Mouse (Mus musculus): ENCODE data around the gene Ncoa5. TPM values are rescaled to one million over a fixed set of nuclear protein-coding genes. Genes with fewer than 3 reads are reported as not detected.

Ncoa5 gene
- total RNA-seq, 2 experiments from 2014 or later: 24.6 to 26.1 TPM

DNA sequence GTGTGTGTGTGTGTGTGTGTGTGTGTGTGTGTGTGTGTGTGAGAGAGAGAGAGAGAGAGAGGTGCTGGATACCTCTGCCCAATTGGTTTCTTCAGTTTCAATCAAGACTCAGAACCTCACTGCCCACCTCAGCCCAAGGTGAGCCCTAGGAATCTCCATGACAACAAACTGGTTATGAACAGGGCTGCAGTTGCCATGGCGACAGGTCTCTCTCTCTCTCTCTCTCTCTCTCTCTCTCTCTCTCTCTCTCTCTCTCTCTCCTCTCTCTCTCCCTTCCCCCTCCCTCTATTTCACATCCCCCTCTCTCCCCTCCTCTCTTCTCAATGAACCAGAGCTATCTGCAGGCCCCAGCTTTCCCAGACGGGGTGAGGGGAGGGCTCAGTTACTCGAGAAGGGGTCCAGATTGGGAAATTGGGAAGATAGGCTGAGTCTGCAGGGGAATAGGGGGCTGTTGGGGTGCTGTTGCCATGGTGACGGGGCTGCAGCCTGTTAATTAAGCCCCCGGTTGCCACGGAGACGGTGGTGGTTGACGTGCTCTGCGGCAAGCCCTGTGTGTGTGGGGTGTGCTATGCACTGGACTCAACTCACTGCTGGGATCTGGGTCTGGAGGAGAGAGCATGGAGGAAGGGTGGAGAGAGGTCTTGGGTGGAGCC is 70.3 kb downstream of the Ncoa5 start:
- no peak for DNase-seq
- intact Hi-C loops (cut with DNase I): loop anchor here (5.0 kb wide), 1 partner anchor 148 kb away; no protein-coding TSS in a partner anchor

DNA sequence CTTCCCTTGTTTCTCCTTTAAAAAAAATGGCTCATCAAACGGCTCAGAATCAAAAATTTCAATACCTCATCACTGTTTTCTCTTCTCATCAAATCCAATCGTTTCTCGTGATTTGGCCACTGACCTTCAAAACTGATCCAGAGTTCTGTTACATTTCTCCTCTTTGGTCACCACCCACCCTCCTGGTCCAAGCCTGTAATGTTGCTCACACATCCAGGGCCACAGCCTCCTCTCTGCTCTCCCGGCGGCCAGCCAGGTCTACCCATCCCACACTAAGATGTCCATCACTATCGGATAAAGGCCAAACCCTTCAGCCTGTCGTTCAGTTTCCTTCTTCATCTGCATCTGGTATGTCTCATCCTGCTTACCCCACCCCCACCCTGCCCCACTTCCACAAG is 72.5 kb downstream of the Ncoa5 start:
- intact Hi-C loops (cut with DNase I): loop anchor here (2.0 to 5.0 kb wide), 2 partner anchors 71 to 150 kb away; no protein-coding TSS in a partner anchor

DNA sequence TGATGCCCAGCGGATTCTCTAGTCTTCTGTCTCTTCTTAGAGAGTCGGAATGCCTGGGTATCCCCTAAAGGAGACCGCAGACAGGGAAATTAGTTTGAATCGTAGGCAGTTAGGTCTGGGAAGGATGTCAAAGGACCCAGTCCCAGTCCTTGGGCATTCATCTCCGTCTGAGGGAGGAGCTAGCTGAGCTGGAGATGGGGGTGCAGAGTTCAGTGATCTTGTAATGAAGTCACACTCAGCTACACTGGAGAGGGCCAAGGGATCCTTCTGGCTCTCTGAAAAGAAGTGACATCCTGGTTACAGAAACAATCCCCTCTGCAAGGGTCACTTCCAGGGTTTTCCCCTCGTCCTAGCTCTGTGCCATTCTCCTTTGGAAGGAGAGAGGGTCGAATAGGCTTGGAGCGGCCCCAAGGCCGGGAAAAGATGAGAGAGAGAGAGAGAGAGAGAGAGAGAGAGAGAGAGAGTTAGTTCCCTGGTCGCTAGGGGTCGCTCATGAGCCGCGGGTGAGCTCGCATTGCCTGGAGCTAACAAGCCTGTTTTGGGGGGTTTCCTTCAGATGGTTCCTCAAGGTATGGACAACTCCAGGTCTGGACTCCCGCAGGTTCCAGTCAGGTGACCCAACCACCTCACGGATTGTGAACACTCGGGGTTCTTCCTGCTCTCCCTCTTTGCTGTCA is 73.0 kb downstream of the Ncoa5 start:
- DNase-seq: peak; percentile 58 to 76
- intact Hi-C loops (cut with DNase I): loop anchor here (2.0 to 5.0 kb wide), 2 partner anchors 71 to 151 kb away; no protein-coding TSS in a partner anchor

More for the DNA sequence above, 72.5 kb downstream of the Ncoa5 start:
- DNase-seq: no peak

DNA sequence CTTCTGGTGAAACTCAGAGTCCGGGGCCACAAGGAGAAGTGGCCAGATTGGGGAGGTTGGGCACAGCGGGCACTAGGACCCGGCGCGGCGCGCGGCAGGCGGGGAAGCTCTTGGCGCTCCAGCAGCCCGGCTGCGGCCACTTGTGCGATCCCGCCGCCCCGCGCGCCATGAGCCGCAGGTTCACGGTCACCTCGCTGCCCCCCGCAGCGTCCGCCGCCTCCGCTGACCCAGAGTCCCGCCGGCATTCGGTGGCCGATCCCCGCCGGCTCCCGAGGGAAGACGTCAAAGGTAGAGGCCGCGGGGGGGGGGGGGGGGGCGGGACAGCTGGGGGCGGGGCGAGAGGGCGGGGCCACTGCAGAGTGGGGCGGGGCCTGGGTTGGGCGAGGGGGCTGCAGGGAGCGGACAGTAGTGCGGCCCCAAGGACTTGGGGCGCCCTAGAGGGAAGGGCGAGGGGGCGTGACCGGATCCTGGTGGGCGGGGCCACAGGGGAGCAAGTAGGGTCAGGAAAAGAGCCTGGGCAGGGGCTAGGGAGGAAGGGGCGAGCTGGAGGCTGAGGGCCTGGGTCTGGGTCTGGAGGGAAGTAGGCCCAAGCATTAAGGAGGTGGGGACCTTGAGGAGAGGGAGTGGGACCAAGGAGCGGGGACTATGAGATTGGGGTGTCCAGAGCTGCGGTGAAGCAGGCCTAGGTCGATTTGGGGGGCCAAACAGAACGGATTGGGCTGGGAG is 73.8 kb downstream of the Ncoa5 start, which contains the start of gene Slc12a5:
Gene Slc12a5, plus strand, starts transcription at position 87 of the 726 bp plus-strand sequence.
- intact Hi-C loops (cut with DNase I): loop anchor here (5.0 kb wide), 1 partner anchor 151 kb away; no protein-coding TSS in a partner anchor
- peak; percentile 34 to 62 for DNase-seq

DNA sequence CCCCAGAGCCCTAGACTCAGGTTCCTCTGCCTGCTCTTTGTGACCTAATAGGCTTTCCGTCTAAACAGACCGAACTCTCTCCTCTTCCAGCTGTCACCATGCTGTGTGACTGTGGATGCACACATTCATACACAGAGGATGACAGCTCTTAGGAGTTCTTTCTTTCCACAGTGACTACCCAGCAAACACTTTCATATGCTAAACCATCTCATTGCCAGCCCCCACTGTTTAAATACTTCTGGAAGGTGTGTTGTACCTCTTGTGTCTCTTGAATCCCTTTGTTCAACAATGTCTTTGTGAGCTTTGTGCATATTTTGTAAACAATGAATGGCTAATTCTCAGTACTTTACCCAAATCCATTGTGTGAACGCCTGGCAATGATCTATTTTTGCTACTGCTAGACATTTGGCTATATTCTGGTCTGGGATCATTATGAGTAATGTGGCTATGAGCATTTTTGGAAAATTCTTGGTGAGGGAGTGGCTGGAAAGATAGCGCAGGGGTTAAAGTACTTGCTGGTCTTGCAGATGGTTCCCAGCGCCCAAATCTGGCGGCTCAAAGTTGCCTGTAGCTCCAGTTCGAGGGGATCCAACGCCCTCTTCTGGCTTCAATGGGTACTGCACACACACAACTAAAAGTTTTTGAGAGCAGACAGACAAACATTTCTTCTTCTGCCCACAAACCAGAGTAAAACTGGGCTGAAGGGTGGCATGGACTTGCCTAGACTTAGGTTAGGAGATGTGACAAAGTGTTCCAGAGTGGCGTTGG is 76.9 kb downstream of the Ncoa5 start:
- intact Hi-C loops (cut with DNase I): loop anchor here (10.0 kb wide), 1 partner anchor 317 kb away; no protein-coding TSS in a partner anchor
- DNase-seq: no peak

DNA sequence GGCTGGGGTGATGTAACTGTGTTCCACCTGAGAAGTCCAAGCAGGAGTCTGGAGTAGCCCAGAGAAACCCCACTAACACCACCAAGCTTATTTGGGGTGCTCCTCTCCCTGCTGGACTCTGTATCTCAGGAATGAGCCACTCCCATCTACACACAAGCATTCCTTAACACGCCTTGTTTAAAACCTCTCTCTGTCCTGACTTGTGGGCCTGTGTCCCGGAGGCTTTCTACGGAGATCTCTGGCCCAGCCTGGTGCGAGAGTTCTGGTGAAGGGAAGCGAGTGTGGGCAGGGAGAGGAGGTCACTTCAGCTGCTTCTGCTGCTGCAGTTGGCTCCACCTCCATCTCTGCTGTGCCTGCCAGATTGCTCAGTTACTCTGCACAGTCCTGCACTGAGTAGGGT is 78.5 kb downstream of the Ncoa5 start:
- DNase-seq: no peak
- intact Hi-C loops (cut with DNase I): loop anchor here (10.0 kb wide), 1 partner anchor 319 kb away; no protein-coding TSS in a partner anchor

DNA sequence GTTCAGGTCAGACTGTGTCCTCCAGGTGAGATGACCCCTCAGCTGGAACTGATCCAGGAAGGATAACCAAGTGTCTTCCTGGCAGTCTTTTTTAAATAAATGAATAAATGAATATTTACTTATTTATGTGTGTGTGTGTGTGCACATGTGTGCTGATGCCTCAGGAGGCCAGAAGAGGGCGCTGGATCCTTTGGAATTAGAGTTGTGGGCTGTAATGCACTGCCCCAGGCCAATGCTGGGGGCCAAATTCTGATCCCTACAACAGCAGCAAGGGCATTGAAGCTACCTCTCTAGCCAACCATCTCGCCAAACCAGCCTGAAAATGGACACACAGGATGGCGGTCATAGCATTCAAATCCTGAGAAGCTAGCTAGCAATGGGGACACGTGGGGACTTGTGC is 78.9 kb downstream of the Ncoa5 start:
- intact Hi-C loops (cut with DNase I): loop anchor here (10.0 kb wide), 1 partner anchor 319 kb away; no protein-coding TSS in a partner anchor
- DNase-seq: no peak

DNA sequence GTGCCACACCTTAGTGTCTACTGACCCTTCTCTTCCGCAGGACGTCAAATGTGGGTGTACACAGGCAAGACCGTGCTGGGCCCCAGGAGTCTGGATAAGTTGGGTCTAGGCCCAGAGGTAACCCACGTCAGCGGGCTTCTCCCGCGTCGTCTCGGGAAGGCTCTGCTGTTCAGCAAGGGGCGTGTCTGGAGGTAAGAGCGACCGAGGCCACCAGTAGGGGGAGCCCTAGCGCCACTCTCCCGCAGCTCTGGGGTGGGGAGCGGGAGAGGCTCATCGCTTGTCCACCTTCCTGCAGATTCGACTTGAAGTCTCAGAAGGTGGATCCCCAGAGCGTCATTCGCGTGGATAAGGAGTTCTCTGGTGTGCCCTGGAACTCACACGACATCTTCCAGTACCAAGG is 81.4 kb downstream of the Ncoa5 start:
- DNase-seq: peak; percentile 77 to 84
- intact Hi-C loops (cut with DNase I): loop anchor here (10.0 kb wide), 1 partner anchor 322 kb away; no protein-coding TSS in a partner anchor

DNA sequence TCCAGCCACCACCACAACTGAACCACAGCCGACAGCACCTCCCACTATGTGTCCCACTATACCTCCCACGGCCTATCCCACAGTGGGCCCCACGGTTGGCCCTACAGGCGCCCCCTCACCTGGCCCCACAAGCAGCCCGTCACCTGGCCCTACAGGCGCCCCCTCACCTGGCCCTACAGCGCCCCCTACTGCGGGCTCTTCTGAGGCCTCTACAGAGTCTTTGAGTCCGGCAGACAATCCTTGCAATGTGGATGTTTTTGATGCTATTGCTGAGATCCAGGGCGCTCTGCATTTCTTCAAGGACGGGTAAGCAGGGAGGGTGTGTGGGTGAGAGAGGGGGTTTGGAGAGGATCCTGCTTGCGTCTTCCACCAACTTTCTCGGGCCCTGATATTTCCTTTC is 82.2 kb downstream of the Ncoa5 start:
- intact Hi-C loops (cut with DNase I): loop anchor here (10.0 kb wide), 1 partner anchor 322 kb away; no protein-coding TSS in a partner anchor
- DNase-seq: no peak

DNA sequence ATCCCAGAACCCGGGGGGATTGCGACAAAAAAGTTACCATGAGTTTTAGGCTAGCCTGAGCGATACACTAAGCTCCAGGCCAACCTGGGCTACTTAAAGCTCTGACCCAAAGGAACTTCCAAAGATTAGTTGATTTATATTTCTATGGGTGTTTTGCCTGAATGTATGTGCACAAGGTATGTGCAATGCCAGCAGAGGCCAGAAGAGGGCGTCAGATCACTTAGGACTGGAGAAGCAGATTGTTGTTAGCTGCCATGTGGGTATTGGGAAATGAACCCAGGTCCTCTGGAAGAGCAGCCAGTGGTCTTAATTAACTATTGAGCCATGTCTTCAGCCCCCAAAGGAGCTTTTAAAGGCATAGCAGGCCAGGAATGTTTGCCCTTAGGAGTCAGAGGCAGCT is 82.9 kb downstream of the Ncoa5 start:
- intact Hi-C loops (cut with DNase I): loop anchor here (10.0 kb wide), 1 partner anchor 323 kb away; no protein-coding TSS in a partner anchor
- DNase-seq: no peak

DNA sequence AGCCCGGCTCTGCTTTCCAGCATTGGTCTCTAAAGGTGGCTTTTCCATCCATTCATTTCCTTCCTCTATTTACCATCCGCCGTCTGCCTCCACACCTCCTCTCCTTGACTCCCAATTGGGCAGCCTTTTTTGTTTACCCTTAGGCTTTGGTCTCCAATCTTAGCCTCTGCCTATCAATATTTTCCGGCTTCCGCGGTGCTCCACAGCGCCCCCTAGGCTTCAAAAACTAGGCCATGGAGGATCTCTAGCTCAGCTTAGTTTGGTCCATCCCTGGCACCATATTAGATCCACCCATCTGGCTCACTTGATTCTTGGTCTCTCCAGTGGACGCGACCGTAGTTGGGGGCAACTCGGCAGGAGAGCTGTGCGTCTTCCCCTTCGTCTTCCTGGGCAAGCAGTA is 84.2 kb downstream of the Ncoa5 start:
- intact Hi-C loops (cut with DNase I): loop anchor here (10.0 kb wide), 1 partner anchor 324 kb away; no protein-coding TSS in a partner anchor
- DNase-seq: no peak

Other genes starting within 250 kb of the Ncoa5 start
- 10 to 100 TPM; 25.9 to 26.3 TPM for gene Snx21, start 249.0 kb downstream of the Ncoa5 start, total RNA-seq (2021)
- gene Acot8, start 230.0 kb downstream of the Ncoa5 start, total RNA-seq (2021): 10 to 100 TPM; 12.6 to 13.4 TPM
- 1 to 10 TPM; 2.1 to 2.9 TPM for gene Zswim3, start 229.8 kb downstream of the Ncoa5 start, total RNA-seq (2021)
- 1 to 10 TPM; 5.2 to 5.3 TPM for gene Zswim1, start 212.2 kb downstream of the Ncoa5 start, total RNA-seq (2021)
- under 1 TPM; 0.55 to 0.69 TPM for gene Spata25, start 206.3 kb downstream of the Ncoa5 start, total RNA-seq (2021)
- gene Ctsa, start 202.0 kb downstream of the Ncoa5 start, total RNA-seq (2021): 100 to 1,000 TPM; 108 to 116 TPM
- 10 to 100 TPM; 26.4 to 35.8 TPM for gene Neurl2, start 201.4 kb downstream of the Ncoa5 start, total RNA-seq (2021)
- gene Pltp, start 177.2 kb downstream of the Ncoa5 start, total RNA-seq (2021): 10 to 100 TPM; 39.1 to 40.9 TPM
- gene Pcif1, start 155.6 kb downstream of the Ncoa5 start, total RNA-seq (2021): 10 to 100 TPM; 42.2 to 45.1 TPM
- 10 to 100 TPM; 11.5 to 12.2 TPM for gene Zfp335, start 123.1 kb downstream of the Ncoa5 start, total RNA-seq (2021)
- under 1 TPM; 0.47 to 0.89 TPM for gene Mmp9, start 94.1 kb downstream of the Ncoa5 start, total RNA-seq (2021)
- gene Slc12a5, start 74.1 kb downstream of the Ncoa5 start, total RNA-seq (2021): under 1 TPM; 0.72 to 0.79 TPM
- 1 to 10 TPM; 5.3 to 6.5 TPM for gene Cd40, start 20.8 kb upstream of the Ncoa5 start, total RNA-seq (2021)
- not detected for gene 1700025C18Rik, start 55.9 kb upstream of the Ncoa5 start, total RNA-seq (2021)
- gene Cdh22, start 200.0 kb upstream of the Ncoa5 start, total RNA-seq (2021): under 1 TPM; 0.26 to 0.27 TPM